Mouse (Mus musculus) urinary bladder, postnatal 10 days (tissue): ENCODE results near the gene Heatr3.
"Not testable (repeated sequence)": the region's sequence is repeated elsewhere in the genome, so short reads cannot be mapped to it uniquely, and the experiment has no call there.

ENCODE experiments used
- DNase-seq: peaks from one replicate; pipeline ENCODE4 v3.0.0; 2022; ENCODE audit warnings: low spot score

Gene Heatr3

GRCm38 (mm10) chr8:88197328-88197727 lies 59.7 kb downstream of the Heatr3 start:
- DNase-seq, result no peak

GRCm38 (mm10) chr8:88198551-88198944 lies 60.9 kb downstream of the Heatr3 start:
- no peak for DNase-seq

DNA sequence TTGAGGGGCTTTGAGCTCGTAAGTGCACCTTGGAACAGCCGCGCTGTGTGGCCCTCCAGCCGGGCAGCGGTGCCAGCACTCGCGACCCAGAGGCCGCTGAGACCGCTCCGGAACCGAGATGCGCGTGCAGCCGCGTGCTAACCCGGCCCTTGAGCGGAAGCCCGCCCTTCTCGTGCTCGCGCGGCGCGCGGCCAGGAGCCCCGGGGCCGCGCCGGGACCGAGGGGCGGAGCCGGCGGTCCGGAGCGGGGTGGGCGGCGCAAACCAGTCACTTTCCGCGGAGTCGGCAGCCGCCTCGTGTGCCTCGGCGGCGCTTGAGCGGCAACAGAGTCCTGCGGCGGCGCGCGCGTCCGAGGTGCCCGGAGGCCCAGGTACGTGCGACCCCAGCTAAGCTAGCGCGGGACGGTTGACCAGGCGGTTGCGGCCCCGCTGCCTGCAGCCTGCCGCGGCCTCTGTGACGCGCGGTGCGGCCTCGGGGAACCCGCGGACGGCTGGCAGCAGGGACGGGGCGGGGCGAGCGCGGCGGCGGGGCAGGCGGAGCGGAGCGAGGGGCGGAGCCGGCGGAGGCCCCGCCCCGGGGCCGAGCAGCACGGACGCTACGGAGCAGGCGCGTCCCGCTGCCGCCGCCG lies 61.4 kb downstream of the Heatr3 start, which contains the start of gene Tent4b:
Tent4b (plus strand) TSS at position 269 of the 627 bp plus-strand sequence.
- DNase-seq, result peak; percentile 65

DNA sequence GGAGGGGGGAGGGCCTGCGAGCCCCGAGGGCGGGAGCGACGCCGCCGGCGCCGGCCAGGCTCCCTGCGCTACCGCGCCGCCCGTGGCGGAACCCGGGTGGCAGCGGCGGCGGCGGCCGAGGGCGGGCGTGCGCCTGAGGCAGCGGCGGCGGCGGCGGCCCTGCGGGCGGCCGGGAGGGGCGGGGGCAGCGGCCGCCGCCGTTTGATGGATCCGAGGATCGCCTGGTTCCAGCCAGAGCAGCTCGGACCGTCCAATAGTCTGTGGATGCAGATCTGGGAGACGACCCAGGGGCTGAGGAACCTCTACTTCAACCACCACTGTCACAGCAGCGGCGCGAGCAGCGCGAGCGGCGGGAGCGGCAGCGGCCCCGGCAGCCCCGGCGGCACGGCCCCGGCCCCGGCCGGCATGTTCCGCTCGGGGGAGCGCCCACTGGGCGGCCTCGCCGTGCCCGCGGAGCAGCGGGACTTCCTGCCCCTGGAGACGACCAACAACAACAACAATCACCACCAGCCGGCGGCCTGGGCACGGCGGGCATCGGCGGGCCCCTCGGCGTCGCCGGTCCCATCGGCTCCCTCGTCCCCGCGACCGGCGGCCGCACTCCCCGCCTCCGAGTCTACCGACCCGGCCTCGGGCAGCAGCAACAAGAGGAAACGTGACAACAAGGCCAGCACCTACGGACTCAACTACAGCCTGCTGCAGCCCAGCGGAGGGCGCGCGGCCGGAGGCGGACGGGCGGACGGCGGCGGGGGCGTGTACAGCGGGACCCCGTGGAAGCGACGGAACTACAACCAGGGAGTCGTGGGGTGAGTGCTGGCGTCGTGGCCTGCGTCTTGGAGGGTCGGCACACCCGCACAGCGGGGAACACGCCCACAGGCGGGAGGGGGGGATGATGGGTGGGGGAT lies 62.3 kb downstream of the Heatr3 start:
- DNase-seq, result no peak

- no peak for DNase-seq
These were observed 63.3 kb downstream of the Heatr3 start for GRCm38 (mm10) chr8:88200724-88201495.

DNA sequence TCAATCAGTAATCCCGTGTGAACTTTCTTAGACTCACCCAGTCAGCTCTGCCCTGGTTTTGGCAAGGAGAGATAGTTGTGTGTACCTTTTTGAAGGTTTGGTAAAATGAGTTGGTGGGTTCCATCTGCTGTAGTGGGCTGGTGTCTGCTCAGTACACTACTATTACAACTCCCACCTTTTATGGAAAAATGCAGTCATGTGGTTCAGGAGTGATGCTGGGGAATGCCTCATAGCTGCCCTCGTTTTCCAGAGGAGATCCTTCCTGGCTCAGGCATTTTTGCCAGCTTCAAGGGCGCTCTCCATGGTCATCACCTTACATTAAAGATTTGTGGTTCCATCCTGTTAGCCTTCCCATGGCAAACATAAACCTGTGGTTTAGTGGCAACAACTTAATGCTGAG lies 64.0 kb downstream of the Heatr3 start:
- no peak for DNase-seq

- no peak for DNase-seq
These were observed 68.4 kb downstream of the Heatr3 start for GRCm38 (mm10) chr8:88206016-88206415.

DNA sequence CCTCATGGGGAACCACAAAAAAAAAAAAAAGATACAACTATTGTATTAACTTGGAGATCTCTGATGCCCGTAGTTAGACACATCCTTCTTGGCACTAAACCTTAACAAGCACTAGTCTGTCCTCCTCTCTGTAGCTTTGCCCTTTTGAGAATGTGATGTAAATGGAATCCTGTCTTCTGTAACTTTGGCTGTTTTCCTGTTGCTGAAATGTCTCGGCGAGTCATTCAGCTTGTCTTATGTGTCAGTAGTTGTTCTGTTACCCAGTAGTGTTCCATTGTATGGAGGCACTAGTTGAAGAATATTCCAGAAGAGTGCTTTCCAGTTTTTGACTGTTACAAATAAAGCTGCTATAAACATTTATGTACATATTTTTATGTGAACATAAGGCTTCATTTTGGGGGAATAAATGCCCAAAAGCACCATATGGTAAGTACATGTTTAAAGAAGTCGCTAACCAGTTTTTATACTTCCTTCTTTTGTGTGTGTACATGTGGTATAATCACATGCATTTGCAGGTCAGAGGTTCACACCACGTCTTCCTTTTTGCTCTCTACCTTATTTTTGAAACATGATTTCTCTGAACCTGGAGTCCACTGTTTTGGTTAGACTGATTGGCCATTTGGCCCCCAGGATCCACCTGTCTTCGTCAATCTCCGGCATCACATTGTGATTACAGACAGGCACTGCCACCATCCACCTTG lies 69.6 kb downstream of the Heatr3 start:
- no peak for DNase-seq

DNA sequence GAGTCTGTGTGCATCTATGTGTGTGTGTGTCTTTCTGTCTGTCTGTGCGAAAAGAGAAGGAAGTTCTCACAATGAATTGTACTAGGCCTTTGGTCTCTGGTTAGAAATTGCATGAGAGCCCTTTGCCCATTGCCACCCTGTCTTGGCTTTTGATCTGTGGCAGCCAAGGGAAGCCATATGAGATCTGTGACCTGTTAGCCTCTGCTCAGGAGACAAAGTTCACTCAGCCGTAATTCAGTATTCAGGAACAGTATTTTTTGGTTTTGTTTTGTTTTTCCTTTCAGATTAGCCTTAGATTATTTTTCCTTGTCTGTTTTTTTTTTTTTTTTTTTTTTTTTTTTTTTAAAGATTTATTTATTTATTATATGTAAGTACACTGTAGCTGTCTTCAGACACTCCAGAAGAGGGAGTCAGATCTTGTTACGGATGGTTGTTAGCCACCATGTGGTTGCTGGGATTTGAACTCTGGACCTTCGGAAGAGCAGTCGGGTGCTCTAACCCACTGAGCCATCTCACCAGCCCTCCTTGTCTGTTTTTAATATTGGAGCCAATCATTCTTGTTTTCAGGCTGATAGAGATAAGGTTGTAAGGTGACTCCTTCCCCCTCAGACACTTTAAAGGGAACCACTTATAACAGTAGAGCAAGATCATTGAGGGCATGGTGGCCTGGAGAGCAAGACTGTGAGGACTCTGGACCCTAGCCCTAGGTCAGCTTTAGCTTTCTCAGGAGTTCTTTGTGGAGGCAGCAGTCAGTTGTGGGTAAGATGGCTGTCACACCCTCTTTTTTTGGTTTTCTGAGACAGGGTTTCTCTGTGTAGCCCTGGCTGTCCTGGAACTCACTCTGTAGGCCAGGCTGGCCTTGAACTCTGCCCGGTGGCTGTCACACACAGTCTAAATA lies 72.5 kb downstream of the Heatr3 start:
- not testable (repeated sequence) for DNase-seq

GRCm38 (mm10) chr8:88221353-88221752 lies 83.7 kb downstream of the Heatr3 start:
- no peak for DNase-seq
